Mouse (Mus musculus) megakaryocyte, embryonic 14.5 days (primary cell): Measurements from ENCODE around the gene Ccdc124.

Source experiments
- FLI1 ChIP-seq: IDR thresholded peaks from 2 replicates; pipeline ENCODE4 v1.6.1; 2012; ENCODE audit warnings: low read length, inconsistent platforms, mixed read lengths
- GATA1 ChIP-seq: IDR thresholded peaks from 3 replicates; pipeline ENCODE4 v1.6.1; 2012; ENCODE audit warnings: mixed read lengths, low read length, inconsistent platforms, borderline replicate concordance

DNA sequence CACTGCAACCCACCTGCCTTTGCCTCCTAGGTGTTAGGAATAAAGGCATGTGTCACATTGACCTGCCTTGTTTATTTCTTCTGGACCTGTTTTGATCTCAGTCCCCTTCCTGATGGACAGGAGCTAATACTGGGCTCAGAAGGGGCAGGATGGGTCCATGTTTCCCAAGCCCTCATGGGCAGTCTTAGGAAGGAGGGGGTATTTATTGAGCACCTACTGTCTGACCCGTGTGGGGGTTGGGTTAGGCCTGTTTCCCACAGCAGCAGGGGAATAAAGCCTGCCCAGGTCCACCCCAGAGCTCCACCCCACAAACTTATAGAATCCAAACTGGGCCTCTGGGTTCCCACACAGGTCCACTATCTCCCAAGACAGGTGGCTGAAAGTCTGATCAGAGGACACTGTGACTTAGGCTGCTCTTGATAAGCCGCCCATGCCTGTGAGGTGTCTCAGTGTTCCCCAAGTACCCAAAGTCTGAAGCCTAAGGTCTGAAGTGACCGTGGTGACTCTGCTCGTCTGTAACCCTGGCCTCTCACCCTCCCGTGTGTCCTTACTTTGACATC, 30.4 kb downstream of the Ccdc124 start:
- no peak for TF ChIP-seq GATA1
- TF ChIP-seq FLI1: no peak
